Mouse (Mus musculus) hindbrain, embryonic 12.5 days (tissue): ENCODE measurements at regions not wholly inside any gene's neighbourhood (a gene's known extent, or its start where the extent isn't known, plus 50 kb on each side); places are given as distances from the start of the nearest gene placed in this dataset.

ENCODE experiments used
- ATAC-seq: fragments of 200-750 bp; cut with Nextera tagmentation; 2 replicates; pipeline ENCODE4 v1.8.0; 2017; ENCODE audit warnings: moderate TSS enrichment; ENCODE audit not compliant: low FRiP score
- H3K27ac ChIP-seq: fragments of 300-500 bp; sonication (generic); 2 replicates; pipeline ENCODE4 v1.5.1; 2016; ENCODE audit warnings: mild to moderate bottlenecking
- H3K27me3 ChIP-seq: fragments of 300-500 bp; sonication (generic); 2 replicates; pipeline ENCODE4 v1.6.1; 2016; ENCODE audit warnings: mild to moderate bottlenecking
- H3K36me3 ChIP-seq: fragments of 300-500 bp; sonication (generic); 2 replicates; pipeline ENCODE4 v1.6.1; 2016; ENCODE audit warnings: mild to moderate bottlenecking
- H3K4me1 ChIP-seq: fragments of 300-500 bp; sonication (generic); 2 replicates; pipeline ENCODE4 v1.6.1; 2016
- H3K4me2 ChIP-seq: fragments of 300-500 bp; sonication (generic); replicated peaks from 2 replicates; pipeline ENCODE4 v1.6.1; 2016; ENCODE audit warnings: mild to moderate bottlenecking
- H3K4me3 ChIP-seq: fragments of 300-500 bp; sonication (generic); 2 replicates; pipeline ENCODE4 v1.5.1; 2016; ENCODE audit warnings: mild to moderate bottlenecking
- H3K9ac ChIP-seq: fragments of 300-500 bp; sonication (generic); 2 replicates; pipeline ENCODE4 v1.6.1; 2016; ENCODE audit warnings: mild to moderate bottlenecking, moderate library complexity
- H3K9me3 ChIP-seq: fragments of 300-500 bp; sonication (generic); replicated peaks from 2 replicates; pipeline ENCODE4 v1.6.1; 2016; ENCODE audit warnings: mild to moderate bottlenecking
- WGBS: fragments of 180-500 bp; shearing (Covaris S2); methylation state at CpG from one replicate; pipeline ENCODE4 v1.1.7; 2016; 5-methylcytosine and 5-hydroxymethylcytosine counted together

- no peaks in the 10 kb centered on the region for H3K36me3 ChIP-seq
- H3K4me2 ChIP-seq = no peak overlapping the region
- H3K27me3 ChIP-seq = no peaks in the 10 kb centered on the region
- no peaks in the 10 kb centered on the region for H3K9me3 ChIP-seq
- no peak for ATAC-seq
- no peaks in the 10 kb centered on the region for H3K4me1 ChIP-seq
- H3K4me3 ChIP-seq = no peak overlapping the region
- H3K27ac ChIP-seq = no peak overlapping the region
- H3K9ac ChIP-seq = no peak overlapping the region
- 95% methylated on average over 2 of the region's 2 CpGs for WGBS
Measured at GRCm38 (mm10) chr2:101476862-101477261, 147.7 kb upstream of the Rag2 start.

DNA sequence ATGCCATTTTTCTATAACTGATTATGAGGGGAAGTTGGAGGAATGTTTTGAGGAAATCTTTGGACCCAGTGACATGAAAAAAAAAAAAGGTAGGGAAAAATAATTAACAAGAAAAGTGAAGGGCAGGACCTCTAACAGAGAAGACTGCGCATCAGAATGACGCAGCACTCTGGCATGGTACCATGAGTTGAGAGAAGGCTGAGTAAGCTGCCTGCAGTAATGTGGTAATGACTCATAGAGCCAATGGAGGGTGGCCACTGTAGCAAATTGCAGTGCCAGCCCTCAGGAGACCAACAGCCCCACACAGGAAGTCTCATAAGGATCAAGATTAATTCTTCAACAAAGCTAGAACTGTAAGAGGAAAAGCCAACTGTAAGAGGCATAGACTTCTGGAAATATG lies 134.3 kb upstream of the Rag2 start:
- 92% methylated on average over 2 of the region's 2 CpGs for WGBS

GRCm38 (mm10) chr2:101491762-101492161 lies 132.8 kb upstream of the Rag2 start:
- no peak overlapping the region for H3K27ac ChIP-seq
- H3K36me3 ChIP-seq = no peaks in the 10 kb centered on the region
- 79% methylated on average over 3 of the region's 3 CpGs for WGBS
- H3K4me2 ChIP-seq = no peak overlapping the region
- no peaks in the 10 kb centered on the region for H3K9me3 ChIP-seq
- H3K4me3 ChIP-seq = no peak overlapping the region
- H3K9ac ChIP-seq = no peak overlapping the region
- no peak for ATAC-seq
- no peaks in the 10 kb centered on the region for H3K27me3 ChIP-seq
- no peaks in the 10 kb centered on the region for H3K4me1 ChIP-seq

More for the DNA sequence above, 134.3 kb upstream of the Rag2 start:
- Histone ChIP-seq H3K4me2 (no peak overlapping the region), H3K4me3 (no peak overlapping the region), H3K36me3 (no peaks in the 10 kb centered on the region), H3K27ac (no peak overlapping the region), H3K9me3 (no peaks in the 10 kb centered on the region), H3K27me3 (no peaks in the 10 kb centered on the region), H3K4me1 (no peaks in the 10 kb centered on the region), H3K9ac (no peak overlapping the region)
- ATAC-seq = no peak

- Histone ChIP-seq H3K9ac (no peak overlapping the region), H3K9me3 (no peaks in the 10 kb centered on the region), H3K4me3 (no peak overlapping the region), H3K36me3 (no peaks in the 10 kb centered on the region), H3K4me1 (no peaks in the 10 kb centered on the region), H3K4me2 (no peak overlapping the region), H3K27ac (no peak overlapping the region), H3K27me3 (no peaks in the 10 kb centered on the region)
- ATAC-seq = no peak
Measured at GRCm38 (mm10) chr2:101508116-101508515, 116.4 kb upstream of the Rag2 start.
